Comparison of ENCODE assay signal across 15 mouse cellular contexts in the genomic region with DNA sequence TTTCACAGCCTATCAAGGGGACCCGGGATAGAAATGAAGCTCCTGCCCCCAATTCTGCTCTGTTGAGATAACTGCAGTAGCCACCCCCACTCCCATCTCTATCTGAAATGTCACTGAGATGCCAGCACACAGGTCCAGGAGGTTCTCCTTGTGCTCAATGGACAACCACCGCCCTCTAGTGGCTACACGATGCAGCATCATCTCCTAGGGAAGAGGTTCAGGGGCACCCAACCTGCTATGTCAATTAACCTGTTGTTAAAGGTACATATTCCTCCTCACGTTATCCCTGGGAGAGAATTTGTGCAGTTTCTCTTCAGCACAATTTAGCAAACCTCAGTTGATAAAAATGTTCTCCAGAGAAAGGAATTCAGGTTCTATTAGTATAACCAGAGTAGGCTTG. TPM values are rescaled to one million over a fixed set of nuclear protein-coding genes. Genes with fewer than 3 reads are reported as not detected.
DNase-seq lines count a peak whose midpoint lies in the region; ATAC-seq and TF ChIP-seq lines count a peak whose summit lies in the region.
"Not testable (repeated sequence)": the region's sequence is repeated elsewhere in the genome, so short reads cannot be mapped to it uniquely, and the experiment has no call there.
"Had no signal": no experiment of that assay in that cellular context is flagged by ENCODE, and none has a peak within 500 bp of the region (broad histone marks: within the 10 kb centered on the region; RNA-seq: fewer than 3 reads in every experiment).

No protein-coding gene starts in this region.

- not testable (repeated sequence) for H3K9ac ChIP-seq in midbrain, postnatal 0 days (replicated peaks; ENCODE audit: low read length, poor library complexity, severe bottlenecking)

- H3K4me1 ChIP-seq in midbrain, postnatal 0 days (ENCODE audit: insufficient read depth, low read length); testis, adult 2 months (ENCODE audit: control insufficient read depth, insufficient read depth, low read length): not testable (repeated sequence)

- H3K4me3 ChIP-seq in midbrain, postnatal 0 days (ENCODE audit: low read depth, low read length); testis, adult 2 months (ENCODE audit: control insufficient read depth, low read depth, low read length): not testable (repeated sequence)

- H3K27ac ChIP-seq in midbrain, postnatal 0 days (ENCODE audit: low read depth, low read length); testis, adult 2 months (ENCODE audit: control insufficient read depth, insufficient read depth, low read depth, low read length): not testable (repeated sequence)

- TF ChIP-seq CTCF in midbrain, postnatal 0 days (IDR thresholded peaks at IDR 0.05) = peak; percentile 75
- peak; percentile 36; the same call in 1 of the 2 replicates for TF ChIP-seq CTCF in testis, adult 2 months (IDR thresholded peaks at IDR 0.05; ENCODE audit: control insufficient read depth, insufficient read depth, insufficient replicate concordance, low read depth, low read length)

- H3K27me3 ChIP-seq in midbrain, postnatal 0 days (ENCODE audit: insufficient read depth, low read length); testis, adult 2 months (ENCODE audit: control insufficient read depth, insufficient read depth, low read length): not testable (repeated sequence)

- DNase-seq in B cell, adult 2 months = peak; percentile 17 to 19
- DNase-seq in adrenal gland, postnatal 36 days = peak; percentile 45 to 58
- peak; percentile 61 to 75 for DNase-seq in cerebellum, postnatal 25 days
- DNase-seq in heart, postnatal 10 days = peak; percentile 22 to 44
- peak; percentile 62 to 69 for DNase-seq in kidney, postnatal 4 days
- DNase-seq in left cerebral cortex, postnatal 36 days (ENCODE audit: low spot score in 2 of 2) = peak; percentile 25 to 40
- not testable (repeated sequence) for DNase-seq in midbrain, postnatal 0 days (ENCODE audit: low spot score)

- not testable (repeated sequence) for H3K36me3 ChIP-seq in midbrain, postnatal 0 days (ENCODE audit: insufficient read depth, low read length); testis, adult 2 months (ENCODE audit: control insufficient read depth, insufficient read depth, low read length)

- ATAC-seq in midbrain, postnatal 0 days (ENCODE audit: low FRiP score) = not testable (repeated sequence)

- H3K9me3 ChIP-seq in midbrain, postnatal 0 days (ENCODE audit: low read length) = not testable (repeated sequence)

- intact Hi-C loops in heart, postnatal 10 days (cut with DNase I) = loop anchor here (5.0 to 10.0 kb wide), 2 partner anchors 147 to 295 kb away; partner anchors contain the start of gene 1700001J03Rik
- intact Hi-C loops in left cerebral cortex, postnatal 36 days (cut with DNase I) = not testable (repeated sequence)

- WGBS in midbrain, postnatal 0 days = 8% methylated on average over 4 of the region's 4 CpGs

- H3K4me2 ChIP-seq in midbrain, postnatal 0 days (ENCODE audit: low read depth, low read length, poor library complexity, severe bottlenecking) = not testable (repeated sequence)

- not testable (repeated sequence) for TF ChIP-seq POLR2A in testis, adult 2 months (IDR thresholded peaks at IDR 0.05; ENCODE audit: control insufficient read depth, low read depth, low read length)

RNA-seq across cellular contexts. Expression of gene Gm6408, which starts 2.2 kb away (rescaled TPM):
- total RNA-seq in adrenal gland, postnatal 36 days (2021) = not detected
- total RNA-seq in heart, postnatal 10 days (2021) = not detected
- total RNA-seq in left cerebral cortex, postnatal 36 days (2021) = not detected
- total RNA-seq in midbrain, postnatal 0 days (2014; rRNA removed) = not detected in 2 replicates
- not detected in 2 replicates for polyA plus RNA-seq in midbrain, postnatal 0 days (2015; fragmentation: Nextera tagmentation; extraction: Ambion mirVana)
- 14.2 and 14.7 TPM in 2 replicates for polyA plus RNA-seq in testis, adult 2 months (2012; rRNA removed)
- total RNA-seq: gastrocnemius, postnatal 36 days; neutrophil, adult 5-6 weeks had no signal
- polyA plus RNA-seq: forebrain, embryonic 12.5 days; hindbrain, embryonic 12.5 days; kidney, embryonic 16.5 days; liver, embryonic 15.5 days; midbrain, embryonic 14.5 days had no signal

RNA-seq across cellular contexts. Expression of gene Gm6370, which starts 11.6 kb away (rescaled TPM):
- not detected for total RNA-seq in adrenal gland, postnatal 36 days (2021)
- not detected for total RNA-seq in heart, postnatal 10 days (2021)
- total RNA-seq in left cerebral cortex, postnatal 36 days (2021) = not detected
- not detected in 2 replicates for total RNA-seq in midbrain, postnatal 0 days (2014; rRNA removed)
- polyA plus RNA-seq in midbrain, postnatal 0 days (2015; fragmentation: Nextera tagmentation; extraction: Ambion mirVana) = not detected in 2 replicates
- 54.1 and 57.5 TPM in 2 replicates for polyA plus RNA-seq in testis, adult 2 months (2012; rRNA removed)
- total RNA-seq: gastrocnemius, postnatal 36 days; neutrophil, adult 5-6 weeks had no signal
- polyA plus RNA-seq: forebrain, embryonic 12.5 days; hindbrain, embryonic 12.5 days; kidney, embryonic 16.5 days; liver, embryonic 15.5 days; midbrain, embryonic 14.5 days had no signal

RNA-seq across cellular contexts. Expression of gene 4930449I24Rik, which starts 22.6 kb away (rescaled TPM):
- total RNA-seq in adrenal gland, postnatal 36 days (2021) = not detected
- total RNA-seq in heart, postnatal 10 days (2021) = not detected
- not detected for total RNA-seq in left cerebral cortex, postnatal 36 days (2021)
- total RNA-seq in midbrain, postnatal 0 days (2014; rRNA removed) = not detected in 2 replicates
- not detected in 2 replicates for polyA plus RNA-seq in midbrain, postnatal 0 days (2015; fragmentation: Nextera tagmentation; extraction: Ambion mirVana)
- 35.5 and 37.4 TPM in 2 replicates for polyA plus RNA-seq in testis, adult 2 months (2012; rRNA removed)
- total RNA-seq: gastrocnemius, postnatal 36 days; neutrophil, adult 5-6 weeks had no signal
- polyA plus RNA-seq: forebrain, embryonic 12.5 days; hindbrain, embryonic 12.5 days; kidney, embryonic 16.5 days; liver, embryonic 15.5 days; midbrain, embryonic 14.5 days had no signal

RNA-seq across cellular contexts. Expression of gene Gm3402, which starts 34.4 kb away (rescaled TPM):
- total RNA-seq in adrenal gland, postnatal 36 days (2021) = not detected
- total RNA-seq in heart, postnatal 10 days (2021) = not detected
- not detected for total RNA-seq in left cerebral cortex, postnatal 36 days (2021)
- total RNA-seq in midbrain, postnatal 0 days (2014; rRNA removed) = not detected in 2 replicates
- polyA plus RNA-seq in midbrain, postnatal 0 days (2015; fragmentation: Nextera tagmentation; extraction: Ambion mirVana) = not detected in 2 replicates
- polyA plus RNA-seq in testis, adult 2 months (2012; rRNA removed) = 43.3 and 48.5 TPM in 2 replicates
- total RNA-seq: gastrocnemius, postnatal 36 days; neutrophil, adult 5-6 weeks had no signal
- polyA plus RNA-seq: forebrain, embryonic 12.5 days; hindbrain, embryonic 12.5 days; kidney, embryonic 16.5 days; liver, embryonic 15.5 days; midbrain, embryonic 14.5 days had no signal

RNA-seq across cellular contexts. Expression of gene Gm3404, which starts 46.0 kb away (rescaled TPM):
- not detected for total RNA-seq in adrenal gland, postnatal 36 days (2021)
- not detected for total RNA-seq in heart, postnatal 10 days (2021)
- not detected for total RNA-seq in left cerebral cortex, postnatal 36 days (2021)
- not detected in 2 replicates for total RNA-seq in midbrain, postnatal 0 days (2014; rRNA removed)
- not detected in 2 replicates for polyA plus RNA-seq in midbrain, postnatal 0 days (2015; fragmentation: Nextera tagmentation; extraction: Ambion mirVana)
- 30.0 and 34.6 TPM in 2 replicates for polyA plus RNA-seq in testis, adult 2 months (2012; rRNA removed)
- total RNA-seq: gastrocnemius, postnatal 36 days; neutrophil, adult 5-6 weeks had no signal
- polyA plus RNA-seq: forebrain, embryonic 12.5 days; hindbrain, embryonic 12.5 days; kidney, embryonic 16.5 days; liver, embryonic 15.5 days; midbrain, embryonic 14.5 days had no signal
